Mouse (Mus musculus) erythroblast, adult 5-6 weeks (primary cell): ENCODE results near the gene Kcnip3. TPM values are rescaled to one million over a fixed set of nuclear protein-coding genes. Genes with fewer than 3 reads are reported as not detected.

Experiments
- ATAC-seq: replicated peaks from 2 replicates; pipeline ENCODE4 v1.8.0; 2016; ENCODE audit warnings: moderate number of reproducible peaks, mild to moderate bottlenecking, moderate TSS enrichment, inconsistent platforms; ENCODE audit not compliant: poor library complexity, low FRiP score, severe bottlenecking
- total RNA-seq, 2 experiments: library from RNA; stranded (forward) in 1 of 2; stranded (reverse) in 1 of 2; fragments of 150-400 nt in 1 of 2; fragments of 200-764, 138-1000 nt in 1 of 2; gene quantifications; 2 replicates each; pipeline versions ENCODE4 v1.2.3 to v1.2.4; 2015 to 2017; ENCODE audit warnings: low replicate concordance in 2 of 2

Kcnip3 gene
- total RNA-seq, 2 experiments from 2014 or later: 1.2 to 10.8 TPM

GRCm38 (mm10) chr2:127418266-127418970 is 103.5 kb downstream of the Kcnip3 start:
- ATAC-seq: no peak

DNA sequence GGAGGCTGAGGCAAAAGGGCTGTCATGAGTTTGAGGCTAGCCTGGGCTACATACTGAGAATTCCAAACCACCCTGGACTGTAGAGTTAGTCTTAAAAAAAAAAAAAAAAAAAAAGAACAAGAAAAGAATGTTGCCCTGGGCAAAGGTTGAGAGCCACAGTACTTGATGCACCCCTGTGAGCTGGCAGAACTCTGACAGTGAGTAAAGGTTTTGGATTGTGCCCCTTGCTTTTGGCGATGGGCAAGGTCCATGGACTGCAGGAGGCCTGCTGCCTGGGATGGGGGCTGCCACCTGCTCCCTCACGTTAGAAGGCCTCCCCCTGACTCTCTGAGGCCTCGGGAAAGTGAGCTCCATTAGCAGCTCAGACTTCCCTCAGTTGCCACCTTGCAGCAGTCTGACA is 105.2 kb downstream of the Kcnip3 start:
- ATAC-seq: no peak

DNA sequence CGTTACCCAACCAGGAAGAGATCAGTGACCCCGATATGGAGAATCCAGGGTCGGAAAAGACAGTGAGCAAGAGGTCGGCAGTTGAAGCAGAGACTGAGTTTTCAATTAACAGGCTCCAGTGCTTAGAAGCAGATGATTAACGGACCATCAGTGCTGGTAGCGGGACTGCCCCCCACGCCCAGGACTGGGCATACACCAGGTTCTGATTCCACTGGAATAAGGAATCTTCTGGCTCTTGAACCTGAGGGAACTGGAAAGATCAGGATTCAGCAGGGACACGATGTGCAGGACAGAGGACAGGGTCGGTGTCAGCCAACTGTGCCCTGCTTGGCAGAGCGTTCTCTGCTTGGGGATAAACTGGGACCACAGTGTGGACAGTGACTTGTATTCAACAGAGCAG is 106.1 kb downstream of the Kcnip3 start:
- no peak for ATAC-seq

DNA sequence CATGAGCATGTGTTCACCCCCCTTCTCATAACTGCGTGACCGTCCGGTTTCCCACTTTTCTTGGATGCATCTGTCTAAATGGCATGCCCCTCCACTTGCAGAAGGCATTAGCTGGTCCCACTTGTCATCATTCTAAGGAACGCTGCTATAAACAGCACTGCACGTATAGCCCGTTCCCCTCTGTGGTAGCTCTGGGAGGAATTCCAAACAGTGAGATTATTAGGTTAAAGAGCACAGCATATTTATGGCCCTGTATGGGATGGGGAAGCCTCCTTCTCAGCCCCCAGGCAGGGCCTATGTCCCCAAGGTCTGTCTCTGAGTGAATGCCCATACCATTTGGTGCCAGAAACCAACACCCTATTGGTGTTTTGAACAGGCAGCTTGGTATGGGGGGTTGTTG is 110.8 kb downstream of the Kcnip3 start:
- ATAC-seq: no peak

Other genes with a start within 250 kb of the Kcnip3 start
- gene Dusp2, start 185.9 kb downstream of the Kcnip3 start, total RNA-seq (2015; ENCODE audit: low replicate concordance): 3.6 and 5.6 TPM in 2 replicates
- gene Dusp2, start 185.9 kb downstream of the Kcnip3 start, total RNA-seq (2017; ENCODE audit: low replicate concordance): 0.34 and 1.5 TPM in 2 replicates
- gene Astl, start 183.5 kb downstream of the Kcnip3 start, total RNA-seq (2015; ENCODE audit: low replicate concordance): not detected in 2 replicates
- gene Astl, start 183.5 kb downstream of the Kcnip3 start, total RNA-seq (2017; ENCODE audit: low replicate concordance): not detected in 2 replicates
- not detected in 2 replicates for gene Adra2b, start 158.9 kb downstream of the Kcnip3 start, total RNA-seq (2015; ENCODE audit: low replicate concordance)
- not detected in 2 replicates for gene Adra2b, start 158.9 kb downstream of the Kcnip3 start, total RNA-seq (2017; ENCODE audit: low replicate concordance)
- gene Gpat2, start 96.9 kb downstream of the Kcnip3 start, total RNA-seq (2015; ENCODE audit: low replicate concordance): not detected in 2 replicates
- gene Gpat2, start 96.9 kb downstream of the Kcnip3 start, total RNA-seq (2017; ENCODE audit: low replicate concordance): not detected in 2 replicates
- gene Fahd2a, start 77.5 kb downstream of the Kcnip3 start, total RNA-seq (2015; ENCODE audit: low replicate concordance): 12.7 and 21.1 TPM in 2 replicates
- 0.42 TPM in 1 of 2 replicates, not detected in the other for gene Fahd2a, start 77.5 kb downstream of the Kcnip3 start, total RNA-seq (2017; ENCODE audit: low replicate concordance)
- gene Prom2, start 19.4 kb upstream of the Kcnip3 start, total RNA-seq (2015; ENCODE audit: low replicate concordance): not detected in 2 replicates
- not detected in 2 replicates for gene Prom2, start 19.4 kb upstream of the Kcnip3 start, total RNA-seq (2017; ENCODE audit: low replicate concordance)
- 0.42 TPM in 1 of 2 replicates, not detected in the other for gene Zfp661, start 65.0 kb upstream of the Kcnip3 start, total RNA-seq (2015; ENCODE audit: low replicate concordance)
- gene Zfp661, start 65.0 kb upstream of the Kcnip3 start, total RNA-seq (2017; ENCODE audit: low replicate concordance): 0.17 and 0.28 TPM in 2 replicates
- 5.4 and 8.8 TPM in 2 replicates for gene Mrps5, start 65.1 kb upstream of the Kcnip3 start, total RNA-seq (2015; ENCODE audit: low replicate concordance)
- gene Mrps5, start 65.1 kb upstream of the Kcnip3 start, total RNA-seq (2017; ENCODE audit: low replicate concordance): 24.6 and 24.7 TPM in 2 replicates
- gene Mal, start 134.6 kb upstream of the Kcnip3 start, total RNA-seq (2015; ENCODE audit: low replicate concordance): not detected in 2 replicates
- not detected in 2 replicates for gene Mal, start 134.6 kb upstream of the Kcnip3 start, total RNA-seq (2017; ENCODE audit: low replicate concordance)
- gene Mall, start 207.8 kb upstream of the Kcnip3 start, total RNA-seq (2015; ENCODE audit: low replicate concordance): not detected in 2 replicates
- gene Mall, start 207.8 kb upstream of the Kcnip3 start, total RNA-seq (2017; ENCODE audit: low replicate concordance): not detected in 2 replicates